Mouse (Mus musculus): ENCODE data around the gene Dennd5b.
A peak's percentile ranks its signal among the peaks of the same experiment; 100 is the strongest.

The Dennd5b gene

DNA sequence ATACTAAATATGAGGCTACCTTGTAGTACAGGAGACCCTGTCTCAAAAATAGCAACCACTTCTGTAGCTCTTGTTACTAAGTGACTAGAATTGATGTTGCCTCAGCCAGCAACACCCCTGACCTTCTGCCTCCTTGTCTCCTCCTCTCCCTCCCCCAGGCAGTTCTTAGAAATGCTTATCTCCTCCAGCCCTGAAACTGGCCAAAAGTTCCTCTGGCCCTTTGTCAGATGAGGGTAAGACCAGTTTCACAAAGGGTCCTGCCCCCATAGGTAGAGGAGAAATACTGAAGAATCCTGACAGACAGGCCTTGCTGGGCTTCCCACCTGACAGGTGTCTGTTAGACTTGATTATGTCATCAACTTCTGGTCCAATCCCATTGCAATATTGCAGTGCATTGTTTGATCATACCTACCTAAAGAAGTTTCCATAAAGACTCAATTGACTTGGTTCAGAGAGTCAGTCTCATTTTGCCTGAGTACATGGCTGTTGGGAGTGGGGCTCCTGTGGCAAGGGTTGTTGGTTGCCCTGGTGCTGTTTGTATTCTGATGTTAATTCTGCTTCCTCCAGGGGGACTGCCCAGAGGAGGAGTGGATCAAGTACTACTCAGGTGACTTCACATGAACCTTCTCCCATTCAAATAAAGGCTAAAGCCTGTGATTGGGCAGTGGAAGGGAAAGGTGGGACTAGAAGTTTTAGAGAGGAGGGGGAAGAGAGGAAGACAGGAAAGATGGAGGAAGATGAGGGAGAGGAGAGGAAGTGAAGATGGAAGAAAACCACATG is 145.6 kb downstream of the Dennd5b start:
- no peak for DNase-seq (ENCODE audit: low read depth in 2 of 2, low spot score in 2 of 2)

DNA sequence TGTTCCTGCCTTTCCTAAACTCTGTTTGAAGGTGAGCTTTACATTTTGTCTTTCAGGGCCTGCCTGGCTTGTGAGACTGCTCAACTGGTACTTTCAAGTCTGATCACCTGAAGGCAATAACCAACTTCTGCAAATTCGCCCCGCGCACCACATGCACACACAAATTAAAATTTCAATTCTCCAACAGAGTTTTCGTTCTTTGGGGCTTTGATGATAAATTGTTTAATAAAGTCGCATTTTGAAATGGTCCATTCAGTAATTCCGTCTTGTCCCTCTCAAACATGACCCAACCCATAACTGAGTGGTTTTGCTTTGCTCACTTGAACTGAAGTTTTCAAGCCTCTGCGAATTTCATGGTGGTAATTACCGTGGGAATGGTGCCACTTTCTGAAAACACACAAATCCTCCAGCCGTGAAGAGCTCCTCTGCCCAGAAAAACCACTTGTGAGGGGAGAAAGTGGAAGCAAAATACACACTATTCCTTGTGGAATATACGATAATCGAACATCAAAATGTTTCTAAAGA is 154.5 kb downstream of the Dennd5b start:
- no peak for DNase-seq (ENCODE audit: low read depth in 2 of 2, low spot score in 2 of 2)

DNA sequence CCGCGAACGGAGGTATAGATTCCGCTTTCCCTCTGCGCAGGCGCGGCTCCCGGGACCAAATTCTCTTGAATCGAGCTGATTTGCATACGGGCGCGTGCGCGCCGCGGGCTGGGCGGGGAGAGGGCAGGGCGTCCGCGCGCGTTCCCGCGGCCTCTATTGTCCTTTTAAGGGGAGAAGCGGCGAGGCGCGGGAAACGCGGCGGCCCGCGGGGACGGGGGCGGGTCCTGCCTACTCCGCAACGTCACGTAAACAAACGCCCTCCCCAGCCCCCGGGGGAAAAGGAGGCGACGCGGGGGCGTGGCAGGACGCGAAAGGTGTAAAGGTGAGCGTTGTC is 155.1 kb downstream of the Dennd5b start, which contains the start of gene Sinhcaf:
Gene Sinhcaf, minus strand, starts transcription at position 59 of the 334 bp plus-strand sequence.
- peak; percentile 94 to 98 for DNase-seq (ENCODE audit: low read depth in 2 of 2, low spot score in 2 of 2)

DNA sequence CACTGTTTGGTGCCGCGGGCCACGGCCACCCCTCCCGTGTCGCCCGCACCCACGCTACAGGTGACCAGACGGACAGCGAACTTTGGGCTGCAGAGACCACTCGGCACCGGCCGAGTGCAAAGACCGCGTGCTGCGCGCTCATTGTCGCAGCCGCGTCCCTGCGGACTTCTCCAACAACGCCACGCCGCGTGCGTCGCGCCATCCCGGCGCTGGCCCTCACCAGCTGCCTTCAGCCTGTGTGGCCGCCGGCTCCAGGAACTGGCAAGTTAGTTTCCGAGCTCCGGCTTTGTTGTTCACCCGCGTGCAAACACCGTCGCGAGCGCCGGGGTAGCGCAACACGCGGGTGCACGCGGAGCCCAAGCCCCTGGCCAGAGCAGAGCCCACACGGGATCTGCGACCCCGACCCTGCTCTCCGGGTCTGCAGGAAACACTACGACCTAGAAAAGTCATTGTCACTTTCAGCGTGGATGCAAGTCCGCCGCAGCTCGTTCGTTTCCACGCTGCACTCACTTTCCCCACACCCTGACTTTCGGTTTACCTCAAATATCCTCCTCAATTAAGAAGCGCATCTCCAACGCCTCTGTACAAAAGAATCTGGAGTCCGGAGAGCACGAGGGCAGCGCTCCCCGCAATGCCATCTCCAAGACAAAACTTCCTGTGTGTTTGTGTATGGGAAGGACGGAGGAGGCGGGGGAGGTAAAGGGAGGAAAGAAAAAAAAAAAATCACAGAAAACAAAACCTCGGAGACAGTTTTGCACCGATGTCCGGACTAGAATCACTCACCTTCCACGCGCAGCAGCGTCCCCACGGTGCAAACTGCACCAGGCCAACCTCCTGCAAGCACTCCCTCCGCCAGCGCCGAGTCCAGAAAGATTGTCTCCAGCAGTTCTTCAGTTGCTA is 155.7 kb downstream of the Dennd5b start:
- DNase-seq (ENCODE audit: low read depth in 2 of 2, low spot score in 2 of 2): peak in 1 of 2 experiments; percentile 23

DNA sequence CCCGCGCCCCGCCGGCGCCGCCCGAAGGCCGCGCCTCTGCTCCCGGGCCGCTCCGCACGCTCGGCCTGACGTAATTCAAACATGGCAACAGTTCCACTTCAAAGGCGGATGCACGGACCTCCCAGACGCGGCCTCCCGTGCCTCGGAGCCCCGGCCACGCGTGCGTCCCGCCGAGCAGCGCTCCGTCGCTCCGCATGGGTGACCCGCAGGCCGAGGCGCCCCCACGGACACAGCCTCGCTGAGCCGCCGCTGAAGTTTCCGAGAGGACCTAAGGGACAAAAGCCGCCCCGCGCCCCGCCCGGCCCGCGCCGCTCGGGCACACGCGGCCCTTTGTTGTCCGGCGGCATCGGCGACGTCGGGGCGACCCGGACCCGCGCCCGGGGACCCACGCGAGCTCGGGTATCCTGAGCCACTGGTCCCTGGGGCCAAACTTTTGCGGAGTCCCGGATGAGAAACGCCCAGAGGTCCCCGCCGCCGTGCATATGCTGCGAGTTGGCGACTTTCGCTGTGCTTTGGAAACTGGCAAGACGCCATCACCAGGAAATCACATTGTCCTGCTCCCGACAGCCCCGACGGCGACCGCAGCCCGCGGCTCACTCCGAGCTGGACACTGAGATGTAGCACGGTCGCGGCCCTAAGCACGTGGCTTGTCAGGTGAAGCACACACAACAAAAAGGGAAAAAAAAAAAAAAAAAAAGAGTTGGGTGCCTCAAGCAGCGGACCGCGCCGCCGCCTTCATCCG is 156.5 kb downstream of the Dennd5b start:
- DNase-seq (ENCODE audit: low read depth in 2 of 2, low spot score in 2 of 2): peak; percentile 50 to 64

DNA sequence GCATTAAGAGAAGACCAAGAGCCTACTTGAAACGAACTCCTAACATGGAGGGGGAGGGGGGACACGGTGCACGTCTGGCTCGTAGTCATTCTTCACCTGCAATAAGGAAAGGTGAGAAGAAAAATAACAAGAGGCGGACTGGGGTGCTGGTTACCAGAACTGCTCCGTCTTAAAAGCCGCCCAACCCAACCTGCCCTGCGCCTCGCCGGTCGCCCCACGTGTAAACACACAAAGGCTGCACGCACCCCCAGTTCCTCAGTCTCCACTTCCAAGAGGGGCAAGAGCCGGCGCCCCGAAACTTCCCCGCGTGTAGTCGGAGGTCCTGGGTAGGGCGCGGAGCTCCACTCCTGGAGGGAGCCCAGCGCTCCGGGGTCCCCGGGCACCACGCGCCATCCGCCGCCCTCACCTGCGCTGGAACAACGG is 157.1 kb downstream of the Dennd5b start:
- no peak for DNase-seq (ENCODE audit: low read depth in 2 of 2, low spot score in 2 of 2)

DNA sequence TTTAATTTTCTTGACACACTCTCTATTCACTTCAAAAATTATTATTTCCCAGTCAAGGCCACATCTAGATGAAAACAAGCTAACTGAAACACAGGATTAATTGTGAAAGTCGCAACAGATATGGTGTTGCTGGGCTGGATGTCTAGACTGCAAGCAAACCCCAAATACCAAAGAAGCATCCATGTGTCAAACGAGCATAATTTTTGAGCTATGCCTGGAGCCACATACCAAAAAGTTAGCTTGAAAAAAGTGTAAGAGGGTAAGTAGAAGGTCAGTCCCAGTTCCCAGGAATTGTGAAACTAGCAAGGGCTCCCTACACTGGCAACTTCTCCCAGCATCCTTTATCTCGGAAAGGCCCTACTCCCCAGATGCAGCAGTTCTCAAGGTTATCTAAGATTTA is 157.8 kb downstream of the Dennd5b start:
- no peak for DNase-seq (ENCODE audit: low read depth in 2 of 2, low spot score in 2 of 2)

DNA sequence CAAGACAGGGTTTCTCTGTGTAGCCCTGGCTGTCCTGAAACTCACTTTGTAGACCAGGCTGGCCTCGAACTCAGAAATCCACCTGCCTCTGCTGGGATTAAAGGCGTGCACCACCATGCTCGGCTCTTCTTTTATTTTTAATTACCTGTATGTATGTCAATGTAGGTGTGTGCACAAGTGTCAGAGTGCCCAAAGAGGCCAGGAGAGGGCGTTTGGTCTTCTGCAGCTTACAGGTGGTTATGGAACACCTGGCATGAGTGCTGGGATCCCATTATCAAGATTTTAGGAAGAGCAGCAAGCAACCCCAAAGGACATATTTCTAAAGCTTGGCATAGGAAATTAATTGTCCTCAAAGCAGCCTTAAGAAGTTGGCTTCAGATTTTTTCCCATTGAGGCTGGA is 159.1 kb downstream of the Dennd5b start:
- DNase-seq (ENCODE audit: low read depth in 2 of 2, low spot score in 2 of 2): no peak

DNA sequence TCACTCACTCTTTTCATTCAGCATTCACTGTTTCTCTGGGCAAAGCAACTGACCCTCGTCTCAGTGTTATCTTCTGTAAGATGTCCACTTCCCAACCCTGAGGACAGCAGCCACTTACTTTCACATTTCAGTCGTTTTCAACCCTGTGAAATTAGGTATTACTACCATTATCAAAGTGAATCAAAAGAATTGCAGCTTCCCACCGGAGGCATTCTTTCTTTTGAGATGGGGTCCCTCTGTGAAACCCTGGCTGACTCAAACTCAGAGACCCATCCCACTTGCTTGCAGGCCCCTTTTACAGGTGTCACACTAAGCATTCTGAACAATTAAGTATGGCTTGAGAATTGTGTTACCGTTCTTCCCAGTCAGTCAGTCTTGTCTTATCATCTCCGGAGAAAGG is 159.6 kb downstream of the Dennd5b start:
- no peak for DNase-seq (ENCODE audit: low read depth in 2 of 2, low spot score in 2 of 2)

DNA sequence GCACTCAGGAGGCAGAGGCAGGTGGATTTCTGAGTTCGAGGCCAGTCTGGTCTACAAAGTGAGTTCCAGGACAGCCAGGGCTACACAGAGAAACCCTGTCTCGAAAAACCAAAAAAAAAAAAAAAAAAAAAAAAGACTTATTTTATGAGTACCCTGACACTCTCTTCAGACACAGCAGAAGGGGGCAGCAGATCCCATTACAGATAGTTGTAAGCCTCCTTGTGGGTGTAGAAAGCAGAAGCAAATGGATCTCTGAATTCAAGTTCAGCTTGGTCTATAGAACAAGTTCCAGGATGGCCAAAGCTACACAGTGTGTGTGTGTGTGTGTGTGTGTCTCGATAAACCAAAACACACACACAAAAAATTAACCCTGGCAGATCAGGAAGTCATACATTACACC is 161.1 kb downstream of the Dennd5b start:
- DNase-seq (ENCODE audit: low read depth in 2 of 2, low spot score in 2 of 2): peak; percentile 7 to 14

Data from CD8-positive naive resting alpha-beta T cell, adult 2 months (primary cell).